Mouse (Mus musculus) heart, embryonic 16.5 days (tissue): ENCODE data around the gene Nlrp9c. TPM values are rescaled to one million over a fixed set of nuclear protein-coding genes. Genes with fewer than 3 reads are reported as not detected.
"Not testable (repeated sequence)": the region's sequence is repeated elsewhere in the genome, so short reads cannot be mapped to it uniquely, and the experiment has no call there.

Experiments
- ATAC-seq: fragments of 200-750 bp; cut with Nextera tagmentation; replicated peaks from 2 replicates; pipeline ENCODE4 v1.8.0; 2017; ENCODE audit warnings: moderate number of reproducible peaks; ENCODE audit not compliant: insufficient read depth, low FRiP score; ENCODE audit errors: extremely low read depth
- H3K27ac ChIP-seq: fragments of 300-500 bp; sonication (generic); 2 replicates; pipeline ENCODE4 v1.5.1; 2014; ENCODE audit warnings: mild to moderate bottlenecking, low read length, control low read depth, moderate library complexity
- H3K27me3 ChIP-seq: fragments of 300-500 bp; sonication (generic); 2 replicates; pipeline ENCODE4 v1.6.1; 2014; ENCODE audit warnings: low read length, mixed read lengths; ENCODE audit not compliant: control insufficient read depth, insufficient read depth
- H3K36me3 ChIP-seq: fragments of 300-500 bp; sonication (generic); 2 replicates; pipeline ENCODE4 v1.6.1; 2014; ENCODE audit not compliant: control insufficient read depth, insufficient read depth
- H3K4me1 ChIP-seq: fragments of 300-500 bp; sonication (generic); 2 replicates; pipeline ENCODE4 v1.6.1; 2014; ENCODE audit warnings: low read length, mixed read lengths; ENCODE audit not compliant: control insufficient read depth, insufficient read depth
- H3K4me2 ChIP-seq: fragments of 300-500 bp; sonication (generic); 2 replicates; pipeline ENCODE4 v1.6.1; 2014; ENCODE audit warnings: low read depth, mild to moderate bottlenecking, control low read depth, low read length
- H3K4me3 ChIP-seq: fragments of 300-500 bp; sonication (generic); 2 replicates; pipeline ENCODE4 v1.5.1; 2014; ENCODE audit warnings: mild to moderate bottlenecking, control low read depth, low read length
- H3K9ac ChIP-seq: fragments of 300-500 bp; sonication (generic); 2 replicates; pipeline ENCODE4 v1.6.1; 2014; ENCODE audit warnings: low read length, control low read depth
- H3K9me3 ChIP-seq: fragments of 300-500 bp; sonication (generic); replicated peaks from 2 replicates; pipeline ENCODE4 v1.6.1; 2016; ENCODE audit warnings: low read length; ENCODE audit not compliant: control insufficient read depth
- WGBS: fragments of 180-500 bp; shearing (Covaris S2); extraction: QIAGEN DNeasy Blood & Tissue Kit; methylation state at CpG from one replicate; pipeline ENCODE4 v1.1.7; 2014; 5-methylcytosine and 5-hydroxymethylcytosine counted together
- polyA plus RNA-seq: library from polyadenylated mRNA; unstranded; fragments of >200 nt; fragmentation: Nextera tagmentation; extraction: Ambion mirVana; gene quantifications from 2 replicates; pipeline ENCODE4 v1.2.1, GENCODE M21; 2015

The Nlrp9c gene
- polyA plus RNA-seq, 1 experiment from 2014 or later = not detected

- H3K4me3 ChIP-seq, H3K4me1 ChIP-seq, ATAC-seq, H3K9ac ChIP-seq, H3K9me3 ChIP-seq, H3K4me2 ChIP-seq, H3K27ac ChIP-seq, H3K27me3 ChIP-seq, H3K36me3 ChIP-seq: not testable (repeated sequence)
- 48% methylated on average over 3 of the region's 3 CpGs for WGBS
These were observed 83.1 kb downstream of the Nlrp9c start for GRCm38 (mm10) chr7:26320361-26320760.

- H3K4me2 ChIP-seq, H3K9ac ChIP-seq, H3K36me3 ChIP-seq, H3K4me3 ChIP-seq, ATAC-seq, H3K27me3 ChIP-seq, H3K27ac ChIP-seq, H3K9me3 ChIP-seq, H3K4me1 ChIP-seq: not testable (repeated sequence)
- WGBS = 69% methylated on average over 4 of the region's 4 CpGs
These were observed 87.7 kb downstream of the Nlrp9c start for GRCm38 (mm10) chr7:26315809-26316208.

GRCm38 (mm10) chr7:26315194-26315593 is 88.3 kb downstream of the Nlrp9c start:
- H3K27ac ChIP-seq, H3K4me2 ChIP-seq, H3K4me1 ChIP-seq, H3K9me3 ChIP-seq, H3K27me3 ChIP-seq, H3K4me3 ChIP-seq, H3K9ac ChIP-seq, H3K36me3 ChIP-seq, ATAC-seq: not testable (repeated sequence)
- 77% methylated on average over 2 of the region's 2 CpGs for WGBS

- not testable (repeated sequence) for H3K4me1 ChIP-seq, H3K36me3 ChIP-seq, H3K9ac ChIP-seq, H3K4me2 ChIP-seq, H3K4me3 ChIP-seq, H3K9me3 ChIP-seq, H3K27me3 ChIP-seq, H3K27ac ChIP-seq, ATAC-seq
- 77% methylated on average over 4 of the region's 4 CpGs for WGBS
These were observed 91.7 kb downstream of the Nlrp9c start for GRCm38 (mm10) chr7:26311786-26312185.

- not testable (repeated sequence) for H3K4me1 ChIP-seq, H3K27ac ChIP-seq, H3K4me3 ChIP-seq, H3K27me3 ChIP-seq, ATAC-seq, H3K36me3 ChIP-seq, H3K9me3 ChIP-seq, H3K4me2 ChIP-seq, H3K9ac ChIP-seq
- WGBS = 65% methylated on average over 2 of the region's 2 CpGs
These were observed 96.6 kb downstream of the Nlrp9c start, which contains the start of gene Cyp2a4 for GRCm38 (mm10) chr7:26306926-26307325. TSS of gene Cyp2a4 (plus strand) at chr7:26307169.

GRCm38 (mm10) chr7:26303429-26304166 is 99.9 kb downstream of the Nlrp9c start:
- not testable (repeated sequence) for ATAC-seq, H3K27ac ChIP-seq, H3K4me3 ChIP-seq, H3K36me3 ChIP-seq, H3K27me3 ChIP-seq, H3K4me1 ChIP-seq, H3K4me2 ChIP-seq, H3K9ac ChIP-seq, H3K9me3 ChIP-seq
- WGBS = 75% methylated on average over 8 of the region's 8 CpGs

Other genes starting within 250 kb of the Nlrp9c start
- gene Cyp2b9, start 230.3 kb downstream of the Nlrp9c start, polyA plus RNA-seq = not detected in 2 replicates
- gene Vmn1r184, start 143.4 kb downstream of the Nlrp9c start, polyA plus RNA-seq = not detected in 2 replicates
- gene Cyp2a4, start 96.5 kb downstream of the Nlrp9c start, polyA plus RNA-seq = not detected in 2 replicates
- not detected in 2 replicates for gene Nlrp4a, start 31.4 kb upstream of the Nlrp9c start, polyA plus RNA-seq
- not detected in 2 replicates for gene Nlrp9a, start 131.3 kb upstream of the Nlrp9c start, polyA plus RNA-seq
- gene Vmn1r185, start 214.8 kb upstream of the Nlrp9c start, polyA plus RNA-seq = not detected in 2 replicates